Mouse (Mus musculus): ENCODE measurements around the gene Med12l. TPM values are rescaled to one million over a fixed set of nuclear protein-coding genes. Genes with fewer than 3 reads are reported as not detected.

The Med12l gene
- polyA plus RNA-seq, 1 experiment: 0.01 TPM

- no peaks in the 10 kb centered on the region for H3K36me3 ChIP-seq (ENCODE audit: control insufficient read depth, insufficient read depth)
- no peaks in the 10 kb centered on the region for H3K27me3 ChIP-seq (ENCODE audit: control insufficient read depth, insufficient read depth, insufficient read length)
- no peak overlapping the region for H3ac ChIP-seq (ENCODE audit: control insufficient read depth, insufficient read length)
- no peak overlapping the region for H3K4me2 ChIP-seq (ENCODE audit: low read depth)
- no peaks in the 10 kb centered on the region for H3K79me2 ChIP-seq (ENCODE audit: control insufficient read depth, insufficient read depth)
- TF ChIP-seq CEBPB (IDR thresholded peaks at IDR 0.05; ENCODE audit: insufficient read depth, poor library complexity, severe bottlenecking) (no peak), TCF3 (IDR thresholded peaks at IDR 0.05; ENCODE audit: insufficient read length, low read depth) (no peak), POLR2AphosphoS2 (IDR thresholded peaks at IDR 0.05; ENCODE audit: insufficient read length, low read depth) (no peak), USF1 (IDR thresholded peaks at IDR 0.05; ENCODE audit: low read depth) (no peak), MYOD1 (IDR thresholded peaks at IDR 0.05; ENCODE audit: control insufficient read depth in 1 of 3, insufficient read length in 2 of 3, low read depth in 2 of 3) (no peak), SRF (IDR thresholded peaks at IDR 0.05; ENCODE audit: control insufficient read depth, insufficient read length, low read depth) (no peak)
- H3K4me3 ChIP-seq: no peak overlapping the region
Observed at GRCm38 (mm10) chr3:59217211-59217610, 211.6 kb downstream of the Med12l start.

GRCm38 (mm10) chr3:59219326-59219725 lies 213.7 kb downstream of the Med12l start:
- no peaks in the 10 kb centered on the region for H3K36me3 ChIP-seq (ENCODE audit: control insufficient read depth, insufficient read depth)
- TF ChIP-seq POLR2AphosphoS2 (IDR thresholded peaks at IDR 0.05; ENCODE audit: insufficient read length, low read depth) (no peak), CEBPB (IDR thresholded peaks at IDR 0.05; ENCODE audit: insufficient read depth, poor library complexity, severe bottlenecking) (no peak), REST (IDR thresholded peaks at IDR 0.05; ENCODE audit: insufficient read depth, insufficient read length) (no peak), TCF3 (IDR thresholded peaks at IDR 0.05; ENCODE audit: insufficient read length, low read depth) (no peak), MAX (IDR thresholded peaks at IDR 0.05; ENCODE audit: low read depth) (no peak), POLR2A (IDR thresholded peaks at IDR 0.05; ENCODE audit: insufficient read length, low read depth) (no peak)
- no peaks in the 10 kb centered on the region for H3K27me3 ChIP-seq (ENCODE audit: control insufficient read depth, insufficient read depth, insufficient read length)
- H3K4me2 ChIP-seq (ENCODE audit: low read depth): no peak overlapping the region
- H3K4me3 ChIP-seq: no peak overlapping the region
- H3K79me2 ChIP-seq (ENCODE audit: control insufficient read depth, insufficient read depth): no peaks in the 10 kb centered on the region
- no peak overlapping the region for H3ac ChIP-seq (ENCODE audit: control insufficient read depth, insufficient read length)

GRCm38 (mm10) chr3:59222303-59222702 lies 216.7 kb downstream of the Med12l start:
- no peak for TF ChIP-seq MYOG (IDR thresholded peaks at IDR 0.05; ENCODE audit: control insufficient read depth in 1 of 3, insufficient read depth in 1 of 3, insufficient read length in 2 of 3, low read depth in 2 of 3)
- TF ChIP-seq POLR2AphosphoS2 (IDR thresholded peaks at IDR 0.05; ENCODE audit: insufficient read length, low read depth): no peak
- no peak for TF ChIP-seq MYOD1 (IDR thresholded peaks at IDR 0.05; ENCODE audit: control insufficient read depth in 1 of 3, insufficient read length in 2 of 3, low read depth in 2 of 3)
- TF ChIP-seq MAX (IDR thresholded peaks at IDR 0.05; ENCODE audit: low read depth): no peak
- no peak for TF ChIP-seq TCF12 (IDR thresholded peaks at IDR 0.05; ENCODE audit: insufficient read depth, poor library complexity, severe bottlenecking)
- TF ChIP-seq TCF3 (IDR thresholded peaks at IDR 0.05; ENCODE audit: insufficient read length, low read depth): no peak
- no peak for TF ChIP-seq E2F4 (IDR thresholded peaks at IDR 0.05; ENCODE audit: insufficient read depth)
- no peak for TF ChIP-seq REST (IDR thresholded peaks at IDR 0.05; ENCODE audit: insufficient read depth, insufficient read length)
- no peak for TF ChIP-seq POLR2A (IDR thresholded peaks at IDR 0.05; ENCODE audit: insufficient read length, low read depth)
- no peak for TF ChIP-seq CEBPB (IDR thresholded peaks at IDR 0.05; ENCODE audit: insufficient read depth, poor library complexity, severe bottlenecking)
- TF ChIP-seq USF1 (IDR thresholded peaks at IDR 0.05; ENCODE audit: low read depth): no peak
- TF ChIP-seq SRF (IDR thresholded peaks at IDR 0.05; ENCODE audit: control insufficient read depth, insufficient read length, low read depth): no peak
- Histone ChIP-seq H3K27me3 (ENCODE audit: control insufficient read depth, insufficient read depth, insufficient read length) (no peaks in the 10 kb centered on the region), H3K79me2 (ENCODE audit: control insufficient read depth, insufficient read depth) (no peaks in the 10 kb centered on the region), H3ac (ENCODE audit: control insufficient read depth, insufficient read length) (no peak overlapping the region), H3K4me2 (ENCODE audit: low read depth) (no peak overlapping the region), H3K4me3 (no peak overlapping the region), H3K36me3 (ENCODE audit: control insufficient read depth, insufficient read depth) (no peaks in the 10 kb centered on the region)

DNA sequence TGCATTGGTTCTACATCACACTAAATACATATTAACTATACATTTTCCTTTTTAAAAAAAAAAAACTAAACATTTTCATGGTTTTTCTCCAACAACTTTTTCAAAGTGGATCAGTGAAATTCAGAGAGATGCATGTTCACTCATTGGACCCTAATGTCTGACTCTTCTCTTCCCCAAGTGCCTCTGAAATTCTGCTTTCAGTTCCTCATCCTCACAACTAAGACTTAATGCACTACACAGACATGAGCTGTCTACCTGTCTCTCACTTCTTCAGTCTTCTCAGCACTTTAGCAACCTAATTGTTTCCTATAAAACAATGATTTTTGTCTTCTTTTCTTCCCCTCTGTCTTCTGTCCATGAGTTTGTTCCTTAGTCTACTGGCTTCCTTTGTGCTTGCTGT lies 219.8 kb downstream of the Med12l start:
- Histone ChIP-seq H3K79me2 (ENCODE audit: control insufficient read depth, insufficient read depth) (no peaks in the 10 kb centered on the region), H3ac (ENCODE audit: control insufficient read depth, insufficient read length) (no peak overlapping the region), H3K36me3 (ENCODE audit: control insufficient read depth, insufficient read depth) (no peaks in the 10 kb centered on the region), H3K27me3 (ENCODE audit: control insufficient read depth, insufficient read depth, insufficient read length) (no peaks in the 10 kb centered on the region), H3K4me3 (no peak overlapping the region), H3K4me2 (ENCODE audit: low read depth) (no peak overlapping the region)
- no peak for TF ChIP-seq SRF (IDR thresholded peaks at IDR 0.05; ENCODE audit: control insufficient read depth, insufficient read length, low read depth)
- no peak for TF ChIP-seq TCF3 (IDR thresholded peaks at IDR 0.05; ENCODE audit: insufficient read length, low read depth)
- TF ChIP-seq POLR2A (IDR thresholded peaks at IDR 0.05; ENCODE audit: insufficient read length, low read depth): no peak

DNA sequence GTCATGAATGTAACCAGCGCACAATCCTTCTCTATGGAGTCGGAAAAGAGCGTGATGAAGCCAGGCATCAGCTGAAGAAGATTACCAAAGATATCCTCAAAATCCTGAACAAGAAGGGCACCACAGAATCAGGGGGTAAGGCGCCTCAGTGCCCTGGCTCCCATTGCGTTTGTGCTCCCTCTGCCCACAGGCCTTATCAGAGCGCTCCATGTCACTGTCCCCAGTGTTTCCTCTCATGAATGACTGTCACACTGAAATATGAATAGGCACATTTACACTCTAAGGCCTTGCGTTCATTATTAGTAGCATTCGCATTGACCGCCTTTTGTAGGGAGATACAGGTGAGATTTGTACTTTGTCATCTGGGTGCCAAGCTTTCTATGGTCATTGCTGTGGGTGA lies 222.1 kb downstream of the Med12l start:
- Histone ChIP-seq H3K27me3 (ENCODE audit: control insufficient read depth, insufficient read depth, insufficient read length) (no peaks in the 10 kb centered on the region), H3K4me2 (ENCODE audit: low read depth) (no peak overlapping the region), H3ac (ENCODE audit: control insufficient read depth, insufficient read length) (no peak overlapping the region), H3K79me2 (ENCODE audit: control insufficient read depth, insufficient read depth) (no peaks in the 10 kb centered on the region), H3K4me3 (no peak overlapping the region), H3K36me3 (ENCODE audit: control insufficient read depth, insufficient read depth) (no peaks in the 10 kb centered on the region)
- TF ChIP-seq MYOG (IDR thresholded peaks at IDR 0.05; ENCODE audit: control insufficient read depth in 1 of 3, insufficient read depth in 1 of 3, insufficient read length in 2 of 3, low read depth in 2 of 3): no peak
- TF ChIP-seq MAX (IDR thresholded peaks at IDR 0.05; ENCODE audit: low read depth): no peak
- TF ChIP-seq SRF (IDR thresholded peaks at IDR 0.05; ENCODE audit: control insufficient read depth, insufficient read length, low read depth): no peak
- TF ChIP-seq POLR2AphosphoS2 (IDR thresholded peaks at IDR 0.05; ENCODE audit: insufficient read length, low read depth): no peak
- TF ChIP-seq TCF12 (IDR thresholded peaks at IDR 0.05; ENCODE audit: insufficient read depth, poor library complexity, severe bottlenecking): no peak
- TF ChIP-seq REST (IDR thresholded peaks at IDR 0.05; ENCODE audit: insufficient read depth, insufficient read length): no peak
- no peak for TF ChIP-seq USF1 (IDR thresholded peaks at IDR 0.05; ENCODE audit: low read depth)
- TF ChIP-seq E2F4 (IDR thresholded peaks at IDR 0.05; ENCODE audit: insufficient read depth): no peak
- no peak for TF ChIP-seq CEBPB (IDR thresholded peaks at IDR 0.05; ENCODE audit: insufficient read depth, poor library complexity, severe bottlenecking)
- no peak for TF ChIP-seq TCF3 (IDR thresholded peaks at IDR 0.05; ENCODE audit: insufficient read length, low read depth)
